Mouse (Mus musculus): ENCODE data around the gene Ugdh.

GRCm38 (mm10) chr5:65419136-65419535, 16.6 kb downstream of the Ugdh start:
- no peak for TF ChIP-seq GATA1 (IDR thresholded peaks at IDR 0.05; ENCODE audit: low read length)
- TF ChIP-seq TAL1 (IDR thresholded peaks at IDR 0.05; ENCODE audit: low read length): no peak

Measured in erythroblast, embryonic 14.5 days (primary cell).